Mouse (Mus musculus): Measurements from ENCODE around the gene Acbd3.

The Acbd3 gene

GRCm38 (mm10) chr1:180725704-180726179, at the start of gene Acbd3:
Gene Acbd3 (plus strand): TSS chr1:180726043.
- CTCF ChIA-PET = interaction anchor here in 3 of 4 experiments (1.0 to 1.6 kb wide), 4 partner anchors 11 to 52 kb away, joined by 3 to 10 read pairs (median 6); no protein-coding TSS in a partner anchor
- POLR2A ChIA-PET = interaction anchor here in 3 of 4 experiments (0.6 to 3.8 kb wide), 23 partner anchors 9 to 157 kb away, joined by 3 to 16 read pairs (median 4); partner anchors contain the start of genes Sde2 (in 2 of the 3), Lin9 (in 1 of the 3) and Parp1 (in 1 of the 3)

- CTCF ChIA-PET = interaction anchor here in 1 of 4 experiments (0.6 kb wide), 1 partner anchor 268 kb away, joined by 3 read pairs; no protein-coding TSS in a partner anchor
Measured at GRCm38 (mm10) chr1:180691284-180691683, 34.6 kb upstream of the Acbd3 start.

GRCm38 (mm10) chr1:180696626-180697352, 29.1 kb upstream of the Acbd3 start, which contains the start of gene Mixl1:
Gene Mixl1 (minus strand): TSS chr1:180697034.
- ChIA-PET POLR2A (interaction anchor here in 3 of 4 experiments (0.6 to 1.5 kb wide), 11 partner anchors 10 to 263 kb away, joined by 3 to 6 read pairs (median 3); partner anchors contain the start of gene Lin9 (in 1 of the 3)), CTCF (interaction anchor here in 3 of 4 experiments (0.7 to 1.6 kb wide), 8 partner anchors 24 to 262 kb away, joined by 3 to 9 read pairs (median 4); no protein-coding TSS in a partner anchor)

More at GRCm38 (mm10) chr1:180691284-180691683, 34.6 kb upstream of the Acbd3 start:
- POLR2A ChIA-PET = interaction anchor here in 1 of 4 experiments (0.6 to 1.0 kb wide), 3 partner anchors 11 to 36 kb away, joined by 3 read pairs; no protein-coding TSS in a partner anchor

- ChIA-PET POLR2A (no interaction called here), CTCF (no interaction called here)
Measured at GRCm38 (mm10) chr1:180698063-180698462, 27.8 kb upstream of the Acbd3 start.

- ChIA-PET CTCF (interaction anchor here in 2 of 4 experiments (0.6 to 1.2 kb wide), 2 partner anchors 16 to 17 kb away, joined by 4 to 10 read pairs; no protein-coding TSS in a partner anchor), POLR2A (interaction anchor here in 2 of 4 experiments (0.5 to 1.4 kb wide), 9 partner anchors 9 to 93 kb away, joined by 3 to 4 read pairs (median 3); partner anchors contain the start of gene Lin9 (in 1 of the 2))
Measured at GRCm38 (mm10) chr1:180703400-180703799, 22.4 kb upstream of the Acbd3 start.

- CTCF ChIA-PET = interaction anchor here in 3 of 4 experiments (0.6 to 2.0 kb wide), 5 partner anchors 12 to 1475 kb away, joined by 3 to 5 read pairs (median 4); no protein-coding TSS in a partner anchor
- POLR2A ChIA-PET = interaction anchor here in 1 of 4 experiments (0.6 to 0.7 kb wide), 2 partner anchors 11 to 260 kb away, joined by 3 read pairs; partner anchors contain the start of gene Mixl1
Measured at GRCm38 (mm10) chr1:180707368-180707767, 18.5 kb upstream of the Acbd3 start.

- POLR2A ChIA-PET = interaction anchor here in 2 of 4 experiments (0.7 to 1.4 kb wide), 3 partner anchors 11 to 23 kb away, joined by 3 read pairs; partner anchors contain the start of gene Mixl1 (in 1 of the 2)
- CTCF ChIA-PET = interaction anchor here in 3 of 4 experiments (0.6 to 2.0 kb wide), 6 partner anchors 11 to 1475 kb away, joined by 3 to 5 read pairs (median 4); no protein-coding TSS in a partner anchor
Measured at GRCm38 (mm10) chr1:180707813-180708212, 18.0 kb upstream of the Acbd3 start.

- ChIA-PET CTCF (interaction anchor here in 3 of 4 experiments (0.6 to 1.5 kb wide), 3 partner anchors 11 to 226 kb away, joined by 4 to 5 read pairs (median 5); partner anchors contain the start of gene Stum (in 1 of the 3)), POLR2A (interaction anchor here in 2 of 4 experiments (1.1 to 1.4 kb wide), 2 partner anchors 12 to 14 kb away, joined by 3 read pairs; partner anchors contain the start of gene Mixl1 (in 1 of the 2))
Measured at GRCm38 (mm10) chr1:180708935-180709776, 16.7 kb upstream of the Acbd3 start.

- CTCF ChIA-PET = interaction anchor here in 3 of 4 experiments (1.0 to 3.2 kb wide), 5 partner anchors 11 to 75 kb away, joined by 3 to 48 read pairs (median 9); no protein-coding TSS in a partner anchor
- POLR2A ChIA-PET = interaction anchor here in 2 of 4 experiments (0.9 to 2.2 kb wide), 6 partner anchors 9 to 51 kb away, joined by 3 to 9 read pairs (median 4); no protein-coding TSS in a partner anchor
Measured at GRCm38 (mm10) chr1:180718756-180719155, 7.1 kb upstream of the Acbd3 start.

GRCm38 (mm10) chr1:180719483-180719882, 6.4 kb upstream of the Acbd3 start:
- CTCF ChIA-PET = interaction anchor here (0.6 to 3.2 kb wide), 27 partner anchors 10 to 480 kb away, joined by 3 to 48 read pairs (median 5); no protein-coding TSS in a partner anchor
- POLR2A ChIA-PET = interaction anchor here in 2 of 4 experiments (0.8 to 2.2 kb wide), 9 partner anchors 8 to 58 kb away, joined by 3 to 9 read pairs (median 3); no protein-coding TSS in a partner anchor

- CTCF ChIA-PET = interaction anchor here (0.5 to 3.2 kb wide), 42 partner anchors 9 to 481 kb away, joined by 3 to 48 read pairs (median 4); partner anchors contain the start of genes Mixl1 (in 1 of the 4) and Parp1 (in 1 of the 4)
- POLR2A ChIA-PET = interaction anchor here in 3 of 4 experiments (0.7 to 2.2 kb wide), 12 partner anchors 8 to 80 kb away, joined by 3 to 9 read pairs (median 4); partner anchors contain the start of gene Lin9 (in 1 of the 3)
Measured at GRCm38 (mm10) chr1:180719951-180720689, 5.7 kb upstream of the Acbd3 start.

- POLR2A ChIA-PET = interaction anchor here in 3 of 4 experiments (0.6 to 1.6 kb wide), 8 partner anchors 8 to 56 kb away, joined by 3 to 5 read pairs (median 4); no protein-coding TSS in a partner anchor
- CTCF ChIA-PET = interaction anchor here in 3 of 4 experiments (0.5 to 2.5 kb wide), 7 partner anchors 38 to 1156 kb away, joined by 3 to 15 read pairs (median 3); no protein-coding TSS in a partner anchor
Measured at GRCm38 (mm10) chr1:180722608-180723007, 3.2 kb upstream of the Acbd3 start.

GRCm38 (mm10) chr1:180723701-180724238, 2.1 kb upstream of the Acbd3 start:
- CTCF ChIA-PET = interaction anchor here in 3 of 4 experiments (0.6 to 2.5 kb wide), 3 partner anchors 40 to 99 kb away, joined by 3 to 15 read pairs (median 3); no protein-coding TSS in a partner anchor

GRCm38 (mm10) chr1:180726183-180726582, 340 bp downstream of the Acbd3 start:
- ChIA-PET CTCF (interaction anchor here (0.6 to 1.6 kb wide), 4 partner anchors 11 to 63 kb away, joined by 3 to 8 read pairs (median 4); no protein-coding TSS in a partner anchor), POLR2A (interaction anchor here in 3 of 4 experiments (0.6 to 3.8 kb wide), 24 partner anchors 8 to 157 kb away, joined by 3 to 16 read pairs (median 4); partner anchors contain the start of genes Lin9 (in 1 of the 3), Mixl1 (in 1 of the 3) and Parp1 (in 1 of the 3))

More at GRCm38 (mm10) chr1:180723701-180724238, 2.1 kb upstream of the Acbd3 start:
- POLR2A ChIA-PET = interaction anchor here in 3 of 4 experiments (1.1 to 1.6 kb wide), 6 partner anchors 9 to 70 kb away, joined by 3 to 4 read pairs (median 4); no protein-coding TSS in a partner anchor

- CTCF ChIA-PET = interaction anchor here in 2 of 4 experiments (0.7 to 2.3 kb wide), 3 partner anchors 9 to 34 kb away, joined by 3 to 6 read pairs (median 3); no protein-coding TSS in a partner anchor
- POLR2A ChIA-PET = interaction anchor here in 3 of 4 experiments (0.6 to 2.7 kb wide), 21 partner anchors 9 to 703 kb away, joined by 3 to 7 read pairs (median 4); partner anchors contain the start of gene Sde2 (in 1 of the 3)
Measured at GRCm38 (mm10) chr1:180729231-180729630, 3.4 kb downstream of the Acbd3 start.

Measured in embryonic stem cell, embryonic (primary cell).